Mouse (Mus musculus) frontal cortex, adult (tissue): ENCODE measurements at regions not wholly inside any gene's neighbourhood (a gene's known extent, or its start where the extent isn't known, plus 50 kb on each side); places are given as distances from the start of the nearest gene placed in this dataset.
A peak's percentile ranks its signal among the peaks of the same experiment; 100 is the strongest.
"Not testable (repeated sequence)": the region's sequence is repeated elsewhere in the genome, so short reads cannot be mapped to it uniquely, and the experiment has no call there.

Source experiments
- ATAC-seq: cut with Nextera tagmentation; 2 replicates; pipeline ENCODE4 v1.9.2; 2017; ENCODE audit warnings: mild to moderate bottlenecking, moderate library complexity, mixed read lengths; ENCODE audit not compliant: low TSS enrichment

DNA sequence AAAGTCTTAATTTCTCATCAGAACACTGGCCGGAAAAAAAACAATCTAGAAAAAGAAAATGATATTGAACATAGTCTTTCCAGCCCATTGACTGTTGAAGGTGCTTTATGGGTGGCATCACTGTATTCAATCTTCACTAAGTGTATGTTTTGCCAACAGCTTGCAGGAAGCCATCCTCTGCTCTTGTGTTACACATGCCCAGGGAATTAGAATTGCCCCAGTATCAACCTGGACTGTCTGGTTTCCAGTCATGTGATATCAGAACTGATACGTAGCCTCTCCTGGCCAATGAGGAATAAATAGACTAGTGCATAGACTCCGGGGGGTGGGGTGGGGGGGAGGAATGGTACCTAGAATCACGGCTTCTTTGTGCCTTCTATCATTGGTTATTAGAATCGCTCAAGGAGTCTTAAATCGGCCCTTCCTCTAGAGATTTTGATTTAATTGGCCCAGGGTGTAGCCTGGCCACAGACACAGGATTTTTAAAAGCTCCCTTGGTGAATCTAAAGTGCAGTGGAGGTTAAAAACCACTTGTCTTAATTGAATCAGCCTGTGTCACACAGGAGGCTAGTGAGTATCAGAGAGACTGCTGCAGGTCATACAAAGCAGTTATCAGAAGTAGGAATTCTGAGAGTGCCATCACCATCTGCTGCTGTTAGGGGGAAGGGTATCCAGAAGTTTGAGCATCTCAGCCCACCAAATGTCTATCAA, 218.0 kb upstream of the Klf3 start:
- ATAC-seq = no peak

DNA sequence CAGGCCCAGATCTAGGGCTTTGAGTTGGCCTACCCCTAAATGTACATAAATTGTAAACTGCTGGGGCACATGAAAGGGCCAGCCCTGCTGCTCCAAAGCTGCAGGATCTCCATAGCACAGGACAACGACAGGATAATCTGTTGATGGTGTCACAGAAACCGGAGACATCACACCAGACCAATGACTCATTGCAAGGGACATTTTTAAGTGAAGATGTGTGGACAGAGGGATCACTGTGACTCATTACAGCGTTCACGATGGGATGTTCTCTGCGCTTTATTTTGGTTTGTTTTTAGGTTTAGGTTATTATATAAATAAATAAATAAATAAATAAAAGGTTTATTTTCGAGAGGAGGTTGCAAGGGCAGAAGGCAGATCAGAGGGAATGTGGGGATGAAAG, 216.9 kb upstream of the Klf3 start:
- ATAC-seq = no peak

DNA sequence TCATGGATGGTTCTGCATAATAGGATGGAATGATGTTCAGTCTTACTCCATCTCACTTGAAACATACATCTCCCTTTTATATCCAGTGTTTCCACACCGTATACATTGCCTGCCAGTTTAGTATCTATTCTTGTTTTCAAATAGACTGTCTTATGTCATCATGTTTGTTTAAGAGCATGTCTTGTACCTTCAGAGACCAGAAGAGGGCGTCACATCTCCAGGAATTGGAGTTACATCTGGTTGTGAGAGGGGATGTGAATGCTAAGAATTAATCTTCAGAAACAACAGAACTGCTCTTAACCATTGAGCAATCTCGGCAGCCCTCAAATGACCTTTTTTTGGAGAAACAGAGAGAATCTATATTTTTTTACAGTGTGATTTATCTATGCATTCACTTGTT, 216.3 kb upstream of the Klf3 start:
- no peak for ATAC-seq

DNA sequence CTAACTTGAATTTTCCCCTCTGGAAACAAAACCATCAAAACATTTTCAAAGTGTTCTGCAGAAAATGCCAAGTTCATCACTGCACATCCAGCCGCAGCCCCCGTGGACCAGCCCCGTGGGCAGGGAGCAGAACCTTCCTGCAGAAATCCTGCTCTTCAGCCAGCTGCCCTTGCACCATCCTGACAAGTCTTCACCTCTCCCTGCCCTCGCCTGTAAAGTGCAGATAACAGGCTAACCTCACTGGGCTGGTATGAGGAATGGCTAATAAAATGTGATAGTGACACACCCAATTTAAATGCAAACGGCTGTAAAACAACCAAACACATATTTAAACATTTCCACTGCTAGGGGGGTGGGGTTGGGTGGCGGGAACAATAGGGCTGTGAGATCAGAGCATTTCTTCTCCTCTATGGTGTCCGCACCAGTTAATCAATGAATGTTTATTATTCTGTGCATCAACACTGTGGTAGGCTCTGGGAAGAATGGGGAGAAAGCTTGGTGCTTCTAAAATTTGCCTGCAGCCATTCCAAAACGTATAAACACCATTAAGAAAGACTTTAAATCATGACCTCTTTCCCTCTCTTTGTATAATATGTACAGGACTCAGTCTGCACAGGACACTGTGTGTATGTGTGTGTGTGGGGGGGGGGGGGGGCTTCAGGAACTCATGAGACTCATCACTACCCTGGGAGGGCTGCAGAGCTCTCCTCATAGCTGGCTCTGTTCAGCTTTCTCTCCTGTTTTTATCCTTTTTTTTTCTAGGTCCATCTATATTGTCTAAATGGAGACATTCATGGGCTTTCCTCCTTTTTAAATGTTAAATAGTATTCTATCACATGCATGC, 215.1 kb upstream of the Klf3 start:
- ATAC-seq = no peak

DNA sequence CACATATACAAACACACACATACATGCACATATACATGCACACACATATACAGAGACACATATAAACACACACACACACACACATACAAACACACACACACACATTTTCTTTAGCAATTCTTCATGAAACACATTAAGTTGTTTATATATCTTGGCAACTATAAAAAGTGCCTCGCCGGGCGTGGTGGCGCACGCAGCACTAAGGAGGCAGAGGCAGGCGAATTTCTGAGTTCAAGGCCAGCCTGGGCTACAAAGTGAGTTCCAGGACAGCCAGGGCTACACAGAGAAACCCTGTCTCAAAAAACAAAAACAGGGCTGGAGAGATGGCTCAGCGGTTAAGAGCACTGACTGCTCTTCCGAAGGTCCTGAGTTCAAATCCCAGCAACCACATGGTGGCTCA, 214.4 kb upstream of the Klf3 start:
- not testable (repeated sequence) for ATAC-seq

DNA sequence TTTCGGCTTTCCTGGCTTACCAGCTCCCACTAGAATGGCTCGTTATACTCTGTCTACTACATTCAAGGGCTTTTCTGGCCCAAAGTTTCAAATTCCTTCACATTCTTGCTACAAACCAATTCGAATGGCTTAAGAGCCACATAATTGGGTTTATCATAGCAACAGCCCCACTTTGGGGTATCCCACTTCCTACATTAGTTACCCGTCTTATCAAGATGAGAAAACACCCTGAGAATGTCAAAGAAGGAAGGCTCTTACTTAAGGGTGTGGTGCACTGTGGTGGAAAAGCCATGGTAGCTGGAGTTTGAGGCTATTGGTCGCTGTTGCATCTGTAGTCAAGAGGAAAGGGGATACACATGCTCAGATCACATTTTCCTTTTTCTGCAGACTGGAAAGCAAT, 213.2 kb upstream of the Klf3 start:
- no peak for ATAC-seq

DNA sequence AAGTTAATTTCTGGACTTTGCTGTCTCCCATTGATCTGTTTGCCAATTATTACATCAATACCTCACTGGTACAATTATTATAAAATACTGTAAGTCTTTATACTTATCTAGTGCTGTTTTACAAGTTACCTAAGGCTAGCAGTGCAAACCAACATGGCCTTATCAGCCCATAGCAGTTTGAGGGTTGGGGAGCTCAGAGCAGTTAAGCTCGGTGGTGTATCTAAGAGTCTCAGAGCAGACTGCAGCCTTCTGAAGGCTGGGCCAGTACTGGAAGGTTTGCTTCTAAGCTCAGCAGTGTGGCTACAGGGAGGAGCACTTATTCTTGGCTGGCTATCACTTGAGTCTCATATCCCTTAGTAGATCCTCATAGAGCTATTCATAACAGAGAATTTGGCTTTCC, 212.4 kb upstream of the Klf3 start:
- no peak for ATAC-seq

DNA sequence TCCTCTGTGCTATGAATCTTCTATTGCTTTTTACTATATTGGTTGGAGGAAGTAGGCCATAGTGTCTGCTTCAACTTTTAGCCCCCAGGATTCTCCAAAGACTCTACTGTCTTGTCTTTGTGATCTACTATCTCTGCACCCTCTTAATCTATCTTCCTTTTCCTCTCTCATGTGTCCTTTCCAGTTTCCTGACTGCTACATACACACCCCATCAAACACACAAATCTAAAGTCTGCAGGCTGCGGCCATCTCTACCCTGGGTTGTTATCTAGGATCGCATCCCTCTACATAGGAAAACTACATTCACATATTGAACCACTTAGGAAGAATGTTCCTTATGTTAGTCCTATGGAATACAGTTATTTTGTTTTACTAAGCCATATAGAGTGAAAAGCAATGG, 211.4 kb upstream of the Klf3 start:
- no peak for ATAC-seq

DNA sequence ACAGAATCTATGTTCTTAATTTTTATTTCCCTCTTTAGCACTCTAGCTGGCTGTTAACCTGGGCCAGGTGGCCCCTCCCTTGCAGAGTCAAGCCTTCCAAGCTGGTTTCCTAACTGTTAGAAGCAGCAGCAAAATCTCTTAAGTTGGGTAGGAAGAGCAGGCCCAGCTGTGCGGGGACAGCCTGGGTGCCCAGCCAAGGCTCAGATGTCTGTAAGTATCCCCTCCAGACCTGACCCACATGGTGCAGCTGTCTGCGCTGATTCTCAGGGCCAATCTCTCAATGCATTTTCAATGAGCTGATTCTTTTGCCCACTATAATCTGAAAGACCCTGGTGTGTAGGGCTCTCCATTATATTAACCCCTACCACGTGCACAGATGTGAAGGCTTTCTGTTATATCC, 208.0 kb upstream of the Klf3 start:
- ATAC-seq = no peak

DNA sequence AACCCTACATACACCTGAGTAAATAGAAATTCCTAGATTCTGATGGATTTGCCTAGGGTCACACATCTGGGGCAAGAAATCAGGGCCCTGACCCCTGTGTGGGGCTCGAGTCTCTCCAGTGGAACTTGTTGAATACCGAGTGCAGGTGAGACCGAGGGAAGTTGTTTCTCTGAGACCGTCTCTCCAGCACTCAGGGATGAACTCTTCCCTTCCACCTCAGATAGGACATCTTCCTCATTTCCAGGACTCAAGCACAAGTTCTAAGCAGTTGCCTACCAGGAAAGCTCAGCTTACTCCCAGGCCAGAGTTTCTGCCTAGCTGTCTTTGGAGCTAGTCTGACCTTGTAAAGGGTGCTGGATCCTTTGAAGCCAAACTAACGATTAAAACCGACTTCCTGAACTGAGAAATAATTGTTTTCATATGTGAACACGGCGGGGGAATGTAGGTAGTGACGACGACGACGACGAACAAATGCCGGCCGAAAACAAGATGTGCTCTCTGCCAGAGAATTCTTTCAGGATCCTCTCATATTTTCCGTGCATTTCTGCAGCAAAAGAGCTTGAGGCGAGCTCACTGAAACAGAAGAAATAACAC, 207.3 kb upstream of the Klf3 start:
- no peak for ATAC-seq

DNA sequence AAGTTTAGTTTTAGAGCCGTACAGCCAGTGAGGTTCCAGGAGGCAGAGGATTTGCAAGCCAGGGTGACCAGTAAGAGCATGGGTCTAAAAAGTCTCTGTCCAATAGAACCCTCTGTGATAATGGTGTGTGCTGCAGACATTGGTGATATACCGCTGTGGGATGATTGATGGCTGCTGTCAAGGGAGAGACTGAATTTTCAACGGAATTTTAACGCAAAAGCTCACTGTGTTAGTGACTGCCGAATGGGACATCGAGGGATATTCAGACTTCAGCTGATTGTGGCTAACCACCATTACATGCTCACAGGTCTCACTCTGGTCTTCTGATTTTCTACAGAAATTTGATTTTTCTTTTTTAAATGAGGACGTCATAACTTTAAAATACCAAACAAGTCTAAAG, 206.2 kb upstream of the Klf3 start:
- ATAC-seq = no peak

DNA sequence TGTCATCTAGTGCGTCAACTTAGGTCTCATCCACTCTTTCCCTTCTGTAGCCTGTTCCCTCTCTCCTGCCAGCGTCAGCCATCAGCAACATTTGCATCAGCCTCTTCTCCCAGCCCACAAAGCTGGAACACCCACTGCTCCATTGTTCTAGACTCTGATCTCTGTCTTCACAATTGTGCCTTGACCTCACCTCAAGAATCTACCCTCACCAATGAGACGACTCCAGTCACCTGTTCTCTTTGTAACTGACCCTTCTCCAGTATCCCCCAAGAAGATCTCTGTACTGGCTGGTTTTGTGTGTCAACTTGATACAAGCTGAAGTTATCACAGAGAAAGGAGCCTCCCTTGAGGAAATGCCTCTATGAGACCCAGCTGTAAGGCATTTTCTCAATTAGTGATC, 205.7 kb upstream of the Klf3 start:
- no peak for ATAC-seq

DNA sequence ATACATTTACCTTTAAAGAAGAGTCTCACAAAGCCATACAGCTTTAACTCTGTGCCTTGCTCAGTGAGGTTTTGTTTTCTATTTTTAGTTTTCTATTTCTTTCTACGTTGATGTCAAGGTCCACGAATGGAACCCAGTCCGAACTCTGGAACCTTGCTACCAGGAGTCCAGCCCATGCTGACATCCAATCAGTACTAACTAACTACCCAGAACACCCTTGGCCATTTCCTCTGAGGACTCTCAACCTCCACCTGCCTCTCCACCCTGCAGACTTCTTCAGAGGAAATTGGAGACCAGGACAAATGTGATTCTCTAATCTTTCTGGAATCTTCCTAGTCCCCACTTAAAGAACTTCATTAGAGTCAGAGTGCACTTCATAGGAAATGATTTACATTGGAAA, 204.6 kb upstream of the Klf3 start:
- ATAC-seq = no peak

DNA sequence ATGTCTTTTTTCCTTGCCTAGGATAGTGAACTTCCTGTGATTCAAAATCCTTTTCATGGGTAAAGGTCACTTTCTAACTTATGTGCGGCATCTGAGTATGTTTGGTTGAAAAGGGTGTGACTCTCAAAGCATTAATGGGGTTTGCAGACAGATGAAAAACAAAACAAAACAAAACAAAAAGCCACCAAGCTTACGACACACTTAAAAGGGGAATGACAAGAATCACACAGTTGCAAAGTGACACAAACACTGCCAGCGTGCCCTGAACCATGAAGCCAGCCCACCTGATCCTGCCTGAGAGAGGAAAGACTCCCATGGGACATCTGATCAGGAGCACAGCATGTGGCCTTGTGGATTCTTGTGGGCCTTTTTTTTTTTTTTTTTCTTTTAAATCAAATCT, 204.2 kb upstream of the Klf3 start:
- no peak for ATAC-seq

DNA sequence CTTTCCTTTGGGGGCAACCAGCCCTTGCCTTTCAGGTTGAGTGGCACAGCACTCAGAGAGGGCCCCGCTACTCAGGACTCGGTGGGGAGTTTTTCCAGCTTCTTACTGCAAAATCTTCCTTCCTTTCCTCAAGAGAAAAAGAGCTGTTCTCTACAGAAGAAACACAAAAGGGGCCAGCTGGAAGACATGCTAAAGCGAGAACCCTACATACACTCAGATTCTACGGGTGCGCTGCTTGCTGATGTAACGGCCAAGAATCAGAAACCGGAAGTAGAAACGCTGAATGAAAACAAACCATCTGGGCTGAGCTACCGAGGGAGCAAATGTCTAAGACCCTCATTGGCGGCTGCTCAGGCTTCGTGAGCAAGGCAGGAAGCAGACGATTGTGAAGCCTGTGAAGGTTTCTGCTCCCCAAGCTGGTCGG, 203.3 kb upstream of the Klf3 start:
- ATAC-seq = peak; percentile 90

DNA sequence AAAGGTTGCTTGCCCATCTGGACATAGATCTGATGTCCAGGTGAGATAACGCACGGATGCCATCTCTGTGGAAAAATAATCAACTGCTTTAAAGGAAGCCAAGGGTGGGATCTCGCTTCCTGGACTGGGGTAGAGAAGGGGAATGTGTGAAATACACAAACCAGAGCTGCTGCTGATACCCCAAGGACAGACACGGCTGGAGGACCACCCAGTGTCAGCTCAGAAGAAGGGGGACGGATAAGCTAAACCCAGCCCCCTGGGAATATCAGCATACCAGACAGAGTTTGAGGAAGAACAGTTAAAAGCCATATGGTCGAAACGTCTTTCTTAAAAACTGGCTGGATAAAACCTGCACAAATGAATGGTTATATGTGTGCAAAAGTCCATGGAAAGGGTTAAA, 202.8 kb upstream of the Klf3 start:
- no peak for ATAC-seq

DNA sequence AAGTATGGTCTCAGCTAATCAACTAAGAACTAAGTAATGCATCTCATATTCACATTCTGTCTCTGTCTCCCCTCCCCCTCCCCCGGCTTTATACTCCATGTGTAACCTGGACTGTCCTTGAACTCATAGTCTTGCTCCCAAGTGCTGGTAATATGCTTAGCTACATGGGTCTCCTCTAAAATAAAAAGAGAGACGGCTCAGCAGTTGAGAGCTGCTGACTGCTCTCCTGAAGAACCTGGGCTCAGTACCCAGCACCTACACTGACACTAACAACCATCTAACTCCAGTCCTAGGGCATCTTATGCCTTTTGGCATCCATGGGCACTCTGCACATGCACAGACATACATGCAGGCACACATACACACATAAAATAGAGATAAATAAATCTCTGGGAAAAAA, 202.4 kb upstream of the Klf3 start:
- ATAC-seq = no peak

DNA sequence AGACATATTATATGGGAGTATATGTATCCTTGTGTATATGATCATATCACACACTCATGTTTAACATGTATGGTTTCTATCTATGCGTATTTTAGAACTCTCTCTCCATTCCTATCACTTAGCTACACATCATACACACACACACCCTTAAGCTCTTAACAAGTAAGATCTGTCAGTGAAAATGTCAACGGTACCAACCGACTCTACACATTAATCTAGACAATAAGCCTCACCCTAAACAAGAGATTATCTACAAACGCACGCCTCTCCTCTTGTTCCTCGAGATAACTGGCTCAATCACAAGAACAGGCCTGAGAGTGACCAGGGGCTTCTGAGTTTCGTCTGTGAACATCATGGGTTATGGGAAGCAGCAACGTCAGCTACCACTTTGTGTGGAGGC, 201.9 kb upstream of the Klf3 start:
- no peak for ATAC-seq

DNA sequence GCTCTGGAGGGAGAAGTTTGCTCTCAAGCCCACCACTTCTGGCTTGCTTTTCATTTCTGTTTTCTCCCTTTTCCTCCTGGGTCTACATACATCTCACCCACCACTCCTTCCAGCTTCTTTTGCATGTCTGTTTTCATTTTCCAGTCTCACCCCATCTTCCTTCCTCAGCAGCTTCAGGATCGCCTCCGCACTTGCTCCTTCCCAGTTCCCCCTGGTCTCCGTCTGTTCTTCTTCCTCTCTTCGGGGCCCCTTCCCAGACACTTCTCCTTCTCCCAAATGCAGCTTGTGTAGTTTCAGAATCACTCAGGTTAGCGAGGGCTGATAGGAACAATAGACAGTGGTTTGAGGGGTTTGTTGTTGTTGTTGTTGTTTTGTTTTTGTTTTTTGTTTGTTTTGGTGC, 201.4 kb upstream of the Klf3 start:
- no peak for ATAC-seq

DNA sequence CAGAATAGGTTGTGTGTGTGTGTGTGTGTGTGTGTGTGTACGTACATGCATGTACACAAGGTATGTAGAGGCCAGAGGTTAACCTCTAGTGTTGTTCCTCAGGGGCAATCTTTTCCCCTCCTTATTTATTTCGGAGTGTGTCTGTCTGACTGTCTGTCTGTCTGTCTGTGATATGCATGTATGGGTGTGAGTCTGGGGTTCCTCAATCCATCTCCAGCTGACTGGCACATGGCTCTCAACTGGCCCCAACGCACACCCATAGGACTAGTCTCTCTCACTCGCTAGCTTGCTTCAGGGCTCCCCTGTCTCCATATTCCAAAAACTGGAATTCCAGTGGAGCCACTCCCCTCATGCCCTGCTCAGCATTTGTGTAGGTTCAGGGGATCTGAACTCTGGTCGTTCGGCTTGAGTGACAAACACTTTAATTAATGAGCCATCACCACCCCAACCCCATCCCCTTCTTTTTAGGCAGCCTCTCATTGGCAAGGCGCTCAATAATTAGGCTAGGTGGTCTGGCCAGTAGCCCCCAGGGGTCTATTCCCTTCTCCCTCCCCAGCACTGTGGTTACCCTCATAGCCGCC, 200.7 kb upstream of the Klf3 start:
- no peak for ATAC-seq

DNA sequence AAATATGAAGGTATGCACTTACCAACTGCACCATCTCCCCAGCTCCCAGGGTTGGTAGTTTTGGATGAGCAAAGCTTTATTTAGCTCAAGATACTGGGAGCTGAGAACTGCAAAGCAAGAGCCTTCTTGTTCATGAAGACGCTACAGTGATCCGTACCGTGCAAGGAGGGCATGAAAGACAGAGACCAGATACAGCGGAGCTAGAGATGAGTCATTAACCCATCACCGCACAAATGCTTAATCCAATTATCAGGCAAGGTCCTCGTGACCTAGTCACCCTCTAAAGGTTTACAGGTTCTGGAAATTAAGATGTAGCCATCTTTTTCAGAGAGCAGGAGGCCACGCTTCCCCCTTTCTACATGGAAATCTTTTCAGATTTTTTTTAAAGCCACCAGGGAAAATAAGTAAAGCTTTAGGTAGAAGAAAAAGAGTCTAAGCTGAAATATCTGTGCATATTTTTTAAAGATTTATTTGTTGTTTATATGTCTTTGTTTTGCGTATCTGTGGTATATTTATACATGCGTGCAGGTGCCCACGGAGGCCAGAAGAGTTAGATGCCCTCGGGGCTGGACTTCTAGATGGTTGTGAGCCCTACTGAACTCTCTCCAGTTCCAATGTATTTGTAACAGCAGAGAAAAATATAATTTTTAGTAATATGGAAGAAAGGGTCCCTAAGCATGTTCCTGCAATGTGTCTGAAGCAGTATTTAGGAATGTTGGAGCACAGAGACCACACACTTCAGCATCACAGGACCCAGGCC, 200.0 kb upstream of the Klf3 start:
- ATAC-seq = peak; percentile 44; the same call in 1 of the 2 replicates

DNA sequence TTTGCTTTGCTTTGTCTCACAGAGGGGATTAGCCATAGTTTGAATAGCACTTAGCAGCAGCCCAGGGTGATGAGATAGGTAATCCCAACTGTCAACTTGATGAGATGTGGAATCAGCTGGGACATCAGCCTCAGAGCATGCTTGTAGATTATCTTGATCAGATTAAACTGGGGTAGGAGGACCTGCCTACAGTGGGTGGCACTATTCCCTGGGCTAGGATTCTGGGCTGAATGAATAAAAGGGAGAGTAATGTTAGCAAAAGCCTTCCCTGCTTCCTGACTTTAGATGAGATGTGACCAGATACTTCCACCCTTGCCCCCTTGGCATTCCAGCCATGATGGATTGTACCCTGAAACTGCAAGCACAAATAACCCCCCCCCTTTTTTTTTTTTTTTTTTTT, 198.0 kb upstream of the Klf3 start:
- ATAC-seq = no peak
